8 mouse cellular contexts compared by ENCODE assay signal in the genomic region with DNA sequence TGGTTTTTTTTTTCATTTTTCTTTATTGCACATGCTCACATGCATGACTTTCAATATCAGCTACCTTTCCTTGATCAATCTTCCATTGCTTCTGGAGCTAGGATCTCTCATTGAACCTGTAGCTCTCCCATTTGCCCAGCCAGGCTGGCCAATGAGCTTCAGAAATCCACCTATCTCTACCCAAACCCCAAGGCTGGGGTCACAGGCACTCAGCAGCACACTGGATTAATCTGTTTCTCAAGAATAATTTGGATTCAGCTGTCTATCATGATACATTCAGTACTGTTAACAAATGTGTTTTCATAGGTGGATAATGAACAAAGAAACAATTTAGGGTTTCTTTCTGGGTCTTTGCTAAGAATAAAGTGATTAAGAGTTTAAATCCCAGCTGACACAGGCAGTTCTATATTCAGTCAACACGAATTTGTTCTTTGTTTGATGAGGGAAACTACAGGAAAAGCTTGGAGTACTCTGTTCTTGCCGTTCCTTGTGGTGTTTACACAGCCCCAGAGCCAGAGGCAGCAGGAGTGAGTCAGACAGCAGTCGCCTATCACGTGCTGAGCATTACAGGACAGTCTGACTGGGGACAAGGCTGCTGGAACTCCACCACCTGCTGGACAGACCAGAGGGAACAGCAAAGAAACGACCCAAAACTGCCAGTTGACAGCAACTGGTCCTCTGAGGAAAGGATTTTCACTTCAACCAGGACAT.
DNase-seq lines count a peak whose midpoint lies in the region; ATAC-seq and TF ChIP-seq lines count a peak whose summit lies in the region.

No protein-coding gene starts in this region.

- TF ChIP-seq POLR2A in MEL (IDR thresholded peaks at IDR 0.05; ENCODE audit: control insufficient read depth in 1 of 2, insufficient read depth in 1 of 2, low read depth in 1 of 2, low read length in 2 of 2, poor library complexity in 1 of 2): no peak

- H3K4me1 ChIP-seq in MEL (ENCODE audit: control insufficient read depth in 1 of 2, insufficient read depth in 2 of 2, low read length in 2 of 2): peaks cover 4% of the 10 kb centered on the region in 2 experiments; a peak in 2 of 4 replicates
- no peaks in the 10 kb centered on the region for H3K4me1 ChIP-seq in hindbrain, embryonic 12.5 days
- peaks cover 16% of the 10 kb centered on the region for H3K4me1 ChIP-seq in stomach, embryonic 14.5 days (ENCODE audit: control insufficient read depth, insufficient read depth, low read length)

- ATAC-seq in hindbrain, embryonic 12.5 days (ENCODE audit: low FRiP score): peak; percentile 87
- peak; percentile 96 for ATAC-seq in stomach, embryonic 14.5 days (ENCODE audit: insufficient number of reproducible peaks, insufficient read depth, low FRiP score, low read depth)
- no peak for ATAC-seq in erythroblast, adult 5-6 weeks (replicated peaks; ENCODE audit: low FRiP score, poor library complexity, severe bottlenecking)

- H3K9me3 ChIP-seq in MEL (replicated peaks; ENCODE audit: insufficient read depth, low read length): no peaks in the 10 kb centered on the region
- H3K9me3 ChIP-seq in hindbrain, embryonic 12.5 days (replicated peaks): no peaks in the 10 kb centered on the region
- H3K9me3 ChIP-seq in stomach, embryonic 14.5 days (ENCODE audit: control insufficient read depth, low read depth, low read length): no peaks in the 10 kb centered on the region

- H3K4me2 ChIP-seq in hindbrain, embryonic 12.5 days (replicated peaks): no peak overlapping the region
- H3K4me2 ChIP-seq in stomach, embryonic 14.5 days (replicated peaks; ENCODE audit: low read depth, low read length): no peak overlapping the region

- peak; percentile 10 for DNase-seq in MEL (ENCODE audit: low read depth, low spot score)
- peak; percentile 5 for DNase-seq in cerebellum, adult 9-10 months
- peak; percentile 86 for DNase-seq in gastrocnemius, adult 18-20 months (ENCODE audit: low spot score)
- peak in 1 of 2 experiments; percentile 11 for DNase-seq in left cerebral cortex, adult 2 months (ENCODE audit: extremely low spot score in 1 of 2, low spot score in 2 of 2)

- no peak overlapping the region for H3K4me3 ChIP-seq in MEL (ENCODE audit: control insufficient read depth in 1 of 2, insufficient read depth in 1 of 2, low read depth in 2 of 2, low read length in 2 of 2)
- no peak overlapping the region for H3K4me3 ChIP-seq in hindbrain, embryonic 12.5 days
- H3K4me3 ChIP-seq in left cerebral cortex, adult 2 months: no peak overlapping the region
- H3K4me3 ChIP-seq in macrophage (ENCODE audit: inconsistent target): no peak overlapping the region
- H3K4me3 ChIP-seq in stomach, embryonic 14.5 days (ENCODE audit: low read depth, low read length): no peak overlapping the region

- WGBS in hindbrain, embryonic 12.5 days: 24% methylated on average over 5 of the region's 5 CpGs
- 10% methylated on average over 5 of the region's 5 CpGs for WGBS in macrophage (ENCODE audit: missing documents)
- WGBS in stomach, embryonic 14.5 days: 6% methylated on average over 5 of the region's 5 CpGs

- H3K27me3 ChIP-seq in MEL (ENCODE audit: control insufficient read depth in 1 of 2, insufficient read depth in 2 of 2, low read length in 2 of 2): 0 out of 4 replicates have a peak, but pooled peaks cover 0 to 1% of the 10 kb centered on the region in 2 experiments
- H3K27me3 ChIP-seq in hindbrain, embryonic 12.5 days: no peaks in the 10 kb centered on the region
- no peaks in the 10 kb centered on the region for H3K27me3 ChIP-seq in stomach, embryonic 14.5 days (ENCODE audit: control insufficient read depth, insufficient read depth, low read length)

- no peak overlapping the region for H3K27ac ChIP-seq in MEL (ENCODE audit: control insufficient read depth, low read depth, low read length)
- no peak overlapping the region for H3K27ac ChIP-seq in hindbrain, embryonic 12.5 days
- no peak overlapping the region; the same call in 1 of the 2 replicates for H3K27ac ChIP-seq in left cerebral cortex, adult 2 months
- H3K27ac ChIP-seq in macrophage: peak overlapping the region; percentile 67
- H3K27ac ChIP-seq in stomach, embryonic 14.5 days (ENCODE audit: low read length): peak overlapping the region; percentile 66

- intact Hi-C loops in left cerebral cortex, adult 2 months (cut with DNase I): loop anchor here (5.0 kb wide), 2 partner anchors 150 to 210 kb away; no protein-coding TSS in a partner anchor

- no peak; the same call in 1 of the 2 replicates for TF ChIP-seq RAD21 in MEL (IDR thresholded peaks at IDR 0.05; ENCODE audit: low read depth, low read length)

- H3K9ac ChIP-seq in MEL (ENCODE audit: control insufficient read depth, low read depth, low read length, poor library complexity, severe bottlenecking): no peak overlapping the region
- no peak overlapping the region for H3K9ac ChIP-seq in hindbrain, embryonic 12.5 days
- H3K9ac ChIP-seq in stomach, embryonic 14.5 days (replicated peaks; ENCODE audit: low read depth, low read length): no peak overlapping the region

- H3K79me2 ChIP-seq in MEL (ENCODE audit: control insufficient read depth, insufficient read depth, low read length, poor library complexity) (no peaks in the 10 kb centered on the region), macrophage (ENCODE audit: inconsistent target) (no peaks in the 10 kb centered on the region)

- no peak for TF ChIP-seq CTCF in MEL (IDR thresholded peaks at IDR 0.05 in 2 of 3, conservative IDR thresholded peaks at IDR 0.05 in 1 of 3; ENCODE audit: control insufficient read depth in 1 of 3, insufficient read depth in 1 of 3, low read depth in 2 of 3, low read length in 3 of 3, poor library complexity in 1 of 3, severe bottlenecking in 1 of 3)
- peak; percentile 49 for TF ChIP-seq CTCF in left cerebral cortex, adult 2 months (IDR thresholded peaks at IDR 0.05)

- no peak for TF ChIP-seq EP300 in MEL (IDR thresholded peaks at IDR 0.05; ENCODE audit: low read depth in 1 of 2, low read length in 2 of 2)

- H3K36me3 ChIP-seq in MEL (ENCODE audit: control insufficient read depth in 1 of 2, insufficient read depth in 2 of 2, low read length in 2 of 2): no peaks in the 10 kb centered on the region; a peak in 2 of 4 replicates
- H3K36me3 ChIP-seq in hindbrain, embryonic 12.5 days: no peaks in the 10 kb centered on the region
- H3K36me3 ChIP-seq in macrophage (ENCODE audit: inconsistent target): no peaks in the 10 kb centered on the region
- H3K36me3 ChIP-seq in stomach, embryonic 14.5 days (ENCODE audit: control insufficient read depth, insufficient read depth, low read length): no peaks in the 10 kb centered on the region

TF ChIP-seq in MEL, 35 proteins besides CTCF, POLR2A, EP300 and RAD21:
- no peak for TF ChIP-seq MEF2A (IDR thresholded peaks at IDR 0.05; ENCODE audit: extremely low read depth, insufficient replicate concordance, low read depth, low read length, poor library complexity, severe bottlenecking)
- TF ChIP-seq USF2 (IDR thresholded peaks at IDR 0.05; ENCODE audit: borderline replicate concordance in 1 of 2, insufficient read depth in 1 of 2, low read depth in 1 of 2, low read length in 2 of 2): no peak

Comparison
In these comparisons a context has a peak if more than half of its experiments do, and no peak if none do; other contexts are left out.
1. H3K27ac ChIP-seq: peak in macrophage (single experiment) and stomach, embryonic 14.5 days (single experiment); none in MEL (single experiment), hindbrain, embryonic 12.5 days (single experiment) and left cerebral cortex, adult 2 months (single experiment).